Mouse (Mus musculus) granulocyte monocyte progenitor cell, adult 5-6 weeks (primary cell): Measurements from ENCODE around the gene St6gal2. TPM values are rescaled to one million over a fixed set of nuclear protein-coding genes. Genes with fewer than 3 reads are reported as not detected.

Experiments
- total RNA-seq, 2 experiments: library from RNA; stranded (forward) in 1 of 2; stranded (reverse) in 1 of 2; fragments of 200-712, 200-1000 nt in 1 of 2; fragments of >200 nt in 1 of 2; fragmentation: Nextera tagmentation in 1 of 2; gene quantifications; 2 replicates each; pipeline ENCODE4 v1.2.3; 2014 to 2017

Gene St6gal2
- total RNA-seq, 2 experiments from 2014 or later = not detected

Other genes starting within 250 kb of the St6gal2 start
- gene Vmn2r118, start 179.8 kb downstream of the St6gal2 start, total RNA-seq (2014; fragmentation: Nextera tagmentation) = not detected in 2 replicates
- not detected in 2 replicates for gene Vmn2r118, start 179.8 kb downstream of the St6gal2 start, total RNA-seq (2017)